In genomic region chr5:114567565-114568197, GRCm38 (mm10) we compare ENCODE assay signal across 8 mouse cellular contexts. TPM values are rescaled to one million over a fixed set of nuclear protein-coding genes. Genes with fewer than 3 reads are reported as not detected.
DNase-seq lines count a peak whose midpoint lies in the region; ATAC-seq lines count a peak whose summit lies in the region.

Gene Fam222a (plus strand): TSS chr5:114568016.

- peak; percentile 46 for ATAC-seq in limb, embryonic 13.5 days (ENCODE audit: low FRiP score, low read depth)
- peak; percentile 66 for ATAC-seq in midbrain, embryonic 14.5 days (ENCODE audit: low FRiP score, low TSS enrichment)

- H3K4me1 ChIP-seq in limb, embryonic 13.5 days: peaks cover 56% of the 10 kb centered on the region
- H3K4me1 ChIP-seq in midbrain, embryonic 14.5 days (ENCODE audit: control insufficient read depth, insufficient read depth, low read length): peaks cover 42% of the 10 kb centered on the region

- DNase-seq in right cerebral cortex, adult 18-20 months: peak; percentile 67
- DNase-seq in right cerebral cortex, postnatal 25 days: no peak
- DNase-seq in cerebellum, postnatal 4 days (ENCODE audit: low spot score in 2 of 2): peak; percentile 50 to 70
- peak; percentile 60 for DNase-seq in gastrocnemius, postnatal 25 days
- DNase-seq in kidney, adult 11 months: peak; percentile 72
- DNase-seq in midbrain, embryonic 14.5 days: peak; percentile 90
- DNase-seq in spleen, postnatal 4 days (ENCODE audit: low spot score in 2 of 2): peak; percentile 46 to 79

- peak within 1 kb of the TSS; percentile 44; the same call in 1 of the 2 replicates for H3K27ac ChIP-seq in limb, embryonic 13.5 days
- peak within 1 kb of the TSS; percentile 92 for H3K27ac ChIP-seq in midbrain, embryonic 14.5 days (replicated peaks; ENCODE audit: low read depth, low read length)

- peaks cover 44% of the 10 kb centered on the region for H3K27me3 ChIP-seq in limb, embryonic 13.5 days
- no peaks in the 10 kb centered on the region for H3K27me3 ChIP-seq in midbrain, embryonic 14.5 days (ENCODE audit: control insufficient read depth, insufficient read depth, low read length)

- H3K4me2 ChIP-seq in limb, embryonic 13.5 days (replicated peaks): peak within 1 kb of the TSS; percentile 99
- peak within 1 kb of the TSS; percentile 89 for H3K4me2 ChIP-seq in midbrain, embryonic 14.5 days (ENCODE audit: low read length)

- H3K4me3 ChIP-seq in limb, embryonic 13.5 days: peak within 1 kb of the TSS; percentile 73
- peak within 1 kb of the TSS; percentile 79 for H3K4me3 ChIP-seq in midbrain, embryonic 14.5 days (replicated peaks; ENCODE audit: low read depth, low read length)

- H3K36me3 ChIP-seq in limb, embryonic 13.5 days: no peaks in the 10 kb centered on the region
- no peaks in the 10 kb centered on the region for H3K36me3 ChIP-seq in midbrain, embryonic 14.5 days (ENCODE audit: control insufficient read depth, insufficient read depth, low read length)

- under 1% methylated on average over 69 of the region's 72 CpGs for WGBS in limb, embryonic 13.5 days
- under 1% methylated on average over 71 of the region's 72 CpGs for WGBS in midbrain, embryonic 14.5 days

- H3K9me3 ChIP-seq in limb, embryonic 13.5 days: peaks cover 6% of the 10 kb centered on the region
- H3K9me3 ChIP-seq in midbrain, embryonic 14.5 days (ENCODE audit: control insufficient read depth, low read length): no peaks in the 10 kb centered on the region

- H3K9ac ChIP-seq in limb, embryonic 13.5 days: peak within 1 kb of the TSS; percentile 69
- H3K9ac ChIP-seq in midbrain, embryonic 14.5 days (replicated peaks; ENCODE audit: low read length): peak within 1 kb of the TSS; percentile 77

RNA-seq across cellular contexts. Expression of gene Fam222a, which starts in this region (rescaled TPM):
- under 1 TPM; 0.29 to 0.54 TPM for total RNA-seq in gastrocnemius, postnatal 25 days (2021)
- polyA plus RNA-seq in limb, embryonic 13.5 days (2015; fragmentation: Nextera tagmentation; extraction: Ambion mirVana): 0.69 and 0.72 TPM in 2 replicates
- polyA plus RNA-seq in midbrain, embryonic 14.5 days (2014; fragmentation: Nextera tagmentation; extraction: Ambion mirVana): 5.7 and 7.0 TPM in 2 replicates

Comparison
In these comparisons a context has a peak if more than half of its experiments do, and no peak if none do; other contexts are left out.
1. Peak in DNase-seq in gastrocnemius, postnatal 25 days; RNA of the gene not detected or under 1 TPM.
2. Peak in ATAC-seq, H3K4me3 ChIP-seq, H3K27ac ChIP-seq, H3K9ac ChIP-seq and H3K4me2 ChIP-seq in limb, embryonic 13.5 days; RNA of the gene not detected or under 1 TPM.